Mouse (Mus musculus) forebrain, embryonic 13.5 days (tissue): ENCODE measurements at regions not wholly inside any gene's neighbourhood (a gene's known extent, or its start where the extent isn't known, plus 50 kb on each side); places are given as distances from the start of the nearest gene placed in this dataset.

ENCODE experiments used
- ATAC-seq: fragments of 200-750 bp; cut with Nextera tagmentation; 2 replicates; pipeline ENCODE4 v1.8.0; 2017
- H3K27ac ChIP-seq: fragments of 300-500 bp; sonication (generic); 2 replicates; pipeline ENCODE4 v1.5.1; 2015; ENCODE audit warnings: inconsistent platforms, mild to moderate bottlenecking, moderate library complexity
- H3K27me3 ChIP-seq: fragments of 300-500 bp; sonication (generic); 2 replicates; pipeline ENCODE4 v1.6.1; 2015; ENCODE audit warnings: mild to moderate bottlenecking, inconsistent platforms
- H3K36me3 ChIP-seq: fragments of 300-500 bp; sonication (generic); 2 replicates; pipeline ENCODE4 v1.6.1; 2015; ENCODE audit warnings: mild to moderate bottlenecking, inconsistent platforms; ENCODE audit not compliant: poor library complexity, severe bottlenecking
- H3K4me1 ChIP-seq: fragments of 300-500 bp; sonication (generic); 2 replicates; pipeline ENCODE4 v1.6.1; 2015; ENCODE audit warnings: inconsistent platforms
- H3K4me2 ChIP-seq: fragments of 300-500 bp; sonication (generic); 2 replicates; pipeline ENCODE4 v1.6.1; 2015; ENCODE audit warnings: inconsistent platforms, mild to moderate bottlenecking, moderate library complexity
- H3K4me3 ChIP-seq: fragments of 300-500 bp; sonication (generic); 2 replicates; pipeline ENCODE4 v1.5.1; 2015; ENCODE audit warnings: mild to moderate bottlenecking, inconsistent platforms
- H3K9ac ChIP-seq: fragments of 300-500 bp; sonication (generic); 2 replicates; pipeline ENCODE4 v1.6.1; 2015; ENCODE audit warnings: mild to moderate bottlenecking, inconsistent platforms
- H3K9me3 ChIP-seq: fragments of 300-500 bp; sonication (generic); replicated peaks from 2 replicates; pipeline ENCODE4 v1.6.1; 2016; ENCODE audit warnings: inconsistent platforms
- WGBS: fragments of 180-500 bp; shearing (Covaris S2); methylation state at CpG from one replicate; pipeline ENCODE4 v1.1.7; 2015; 5-methylcytosine and 5-hydroxymethylcytosine counted together

GRCm38 (mm10) chr19:44692396-44692795 is 63.4 kb upstream of the Pax2 start:
- 1% methylated on average over 17 of the region's 17 CpGs for WGBS
- H3K4me1 ChIP-seq: peaks cover 24% of the 10 kb centered on the region
- peak overlapping the region; percentile 43; the same call in 1 of the 2 replicates for H3K9ac ChIP-seq
- peak overlapping the region; percentile 56 for H3K4me2 ChIP-seq
- H3K27ac ChIP-seq: no peak overlapping the region
- H3K36me3 ChIP-seq: no peaks in the 10 kb centered on the region
- H3K4me3 ChIP-seq: peak overlapping the region; percentile 24
- H3K27me3 ChIP-seq: peaks cover 91% of the 10 kb centered on the region
- no peak for ATAC-seq
- H3K9me3 ChIP-seq: no peaks in the 10 kb centered on the region

- H3K9me3 ChIP-seq: no peaks in the 10 kb centered on the region
- peaks cover 24% of the 10 kb centered on the region for H3K4me1 ChIP-seq
- under 1% methylated on average over 16 of the region's 16 CpGs for WGBS
- H3K9ac ChIP-seq: peak overlapping the region; percentile 43; the same call in 1 of the 2 replicates
- peaks cover 91% of the 10 kb centered on the region for H3K27me3 ChIP-seq
- peak overlapping the region; percentile 24 for H3K4me3 ChIP-seq
- no peak overlapping the region for H3K27ac ChIP-seq
- H3K4me2 ChIP-seq: peak overlapping the region; percentile 56
- H3K36me3 ChIP-seq: no peaks in the 10 kb centered on the region
- peak; percentile 55; the same call in 1 of the 2 replicates for ATAC-seq
These were observed 63.0 kb upstream of the Pax2 start for GRCm38 (mm10) chr19:44692816-44693215.

GRCm38 (mm10) chr19:44695331-44695730 is 60.5 kb upstream of the Pax2 start:
- peaks cover 89% of the 10 kb centered on the region for H3K27me3 ChIP-seq
- peak overlapping the region; percentile 49 for H3K27ac ChIP-seq
- H3K4me2 ChIP-seq: peak overlapping the region; percentile 4
- no peak overlapping the region for H3K4me3 ChIP-seq
- H3K9me3 ChIP-seq: no peaks in the 10 kb centered on the region
- 6% methylated on average over 3 of the region's 3 CpGs for WGBS
- no peak overlapping the region for H3K9ac ChIP-seq
- H3K36me3 ChIP-seq: no peaks in the 10 kb centered on the region
- H3K4me1 ChIP-seq: peaks cover 30% of the 10 kb centered on the region
- peak; percentile 3; the same call in 1 of the 2 replicates for ATAC-seq

GRCm38 (mm10) chr19:44696059-44696712 is 59.7 kb upstream of the Pax2 start:
- Histone ChIP-seq H3K9me3 (no peaks in the 10 kb centered on the region), H3K4me1 (peaks cover 30% of the 10 kb centered on the region), H3K4me3 (no peak overlapping the region), H3K27me3 (peaks cover 89% of the 10 kb centered on the region), H3K4me2 (0 out of 2 replicates have a peak overlapping the region, but pooled peaks have one; percentile 4), H3K27ac (peak overlapping the region; percentile 49), H3K9ac (peak overlapping the region; percentile 43), H3K36me3 (no peaks in the 10 kb centered on the region)
- ATAC-seq: no peak
- WGBS: 3% methylated on average over 8 of the region's 8 CpGs

- Histone ChIP-seq H3K4me2 (no peak overlapping the region), H3K27me3 (peaks cover 91% of the 10 kb centered on the region)
- ATAC-seq: no peak
These were observed 59.1 kb upstream of the Pax2 start for GRCm38 (mm10) chr19:44696773-44697172.

GRCm38 (mm10) chr19:44698382-44699256 is 57.2 kb upstream of the Pax2 start:
- peaks cover 86% of the 10 kb centered on the region for H3K27me3 ChIP-seq
- no peaks in the 10 kb centered on the region for H3K36me3 ChIP-seq
- ATAC-seq: no peak
- no peak overlapping the region for H3K4me3 ChIP-seq
- no peak overlapping the region for H3K9ac ChIP-seq
- H3K9me3 ChIP-seq: no peaks in the 10 kb centered on the region
- peaks cover 21% of the 10 kb centered on the region for H3K4me1 ChIP-seq
- 22% methylated on average over 21 of the region's 21 CpGs for WGBS
- H3K27ac ChIP-seq: no peak overlapping the region
- peak overlapping the region; percentile 4; the same call in 1 of the 2 replicates for H3K4me2 ChIP-seq

More at GRCm38 (mm10) chr19:44696773-44697172, 59.1 kb upstream of the Pax2 start:
- WGBS: 36% methylated on average over 9 of the region's 9 CpGs
- H3K27ac ChIP-seq: peak overlapping the region; percentile 49; the same call in 1 of the 2 replicates
- no peaks in the 10 kb centered on the region for H3K36me3 ChIP-seq
- peaks cover 30% of the 10 kb centered on the region for H3K4me1 ChIP-seq
- H3K4me3 ChIP-seq: no peak overlapping the region
- no peak overlapping the region for H3K9ac ChIP-seq
- no peaks in the 10 kb centered on the region for H3K9me3 ChIP-seq
